Mouse (Mus musculus) bone marrow macrophage, adult 2 months (primary cell): Measurements from ENCODE around the gene Egln2.

ENCODE experiments used
- CTCF ChIP-seq: IDR thresholded peaks from 2 replicates; pipeline ENCODE4 v1.5.1; 2012; ENCODE audit warnings: low read depth, mild to moderate bottlenecking, low read length, moderate library complexity
- POLR2A ChIP-seq: IDR thresholded peaks from 2 replicates; pipeline ENCODE4 v1.6.1; 2012; ENCODE audit warnings: mild to moderate bottlenecking, low read depth, low read length, borderline replicate concordance

DNA sequence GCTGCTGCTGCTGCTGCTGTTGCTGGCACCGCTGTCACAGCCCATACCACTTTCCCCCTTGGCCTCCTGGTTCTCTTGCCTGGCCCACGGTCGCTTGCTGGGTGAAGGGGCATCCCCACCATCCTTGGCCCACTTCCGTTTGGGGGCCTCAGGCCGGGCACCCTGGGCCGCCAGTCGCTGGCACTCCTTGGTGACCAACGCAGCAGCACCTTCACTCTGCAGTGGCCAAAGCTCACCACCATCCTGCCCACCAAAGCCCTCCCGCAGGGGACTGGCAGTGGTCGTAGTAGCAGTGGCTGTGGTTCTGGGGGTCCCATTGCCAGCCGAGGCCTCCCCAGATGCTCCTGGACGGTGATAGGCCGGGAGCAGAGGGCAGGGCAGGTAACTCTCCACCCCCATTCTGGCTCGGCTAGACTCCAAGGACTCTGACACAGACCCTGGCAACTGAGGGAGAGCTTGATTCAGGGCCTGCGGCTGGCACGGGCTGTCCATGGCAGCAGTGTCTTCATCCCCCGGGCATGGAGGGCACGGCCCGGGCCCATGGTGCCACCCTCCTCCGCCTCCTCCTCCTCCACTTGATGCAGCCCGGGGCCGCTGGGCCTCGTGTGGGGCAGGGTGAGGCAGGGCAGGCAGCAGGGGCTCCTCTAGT lies 1.5 kb downstream of the Egln2 start:
- TF ChIP-seq POLR2A = no peak
- TF ChIP-seq CTCF = no peak
